Mouse (Mus musculus) forebrain, postnatal 0 days (tissue): ENCODE data around the gene Gm6685. TPM values are rescaled to one million over a fixed set of nuclear protein-coding genes. Genes with fewer than 3 reads are reported as not detected.
"Not testable (repeated sequence)": the region's sequence is repeated elsewhere in the genome, so short reads cannot be mapped to it uniquely, and the experiment has no call there.

Experiments used
- ATAC-seq: fragments of 200-750 bp; cut with Nextera tagmentation; 2 replicates; pipeline ENCODE4 v1.8.0; 2017; ENCODE audit warnings: mild to moderate bottlenecking, moderate library complexity
- DNase-seq: peaks from one replicate; pipeline ENCODE4 v3.0.0-alpha.2; 2015
- H3K27ac ChIP-seq: fragments of 300-500 bp; sonication (generic); 2 replicates; pipeline ENCODE4 v1.5.1; 2014; ENCODE audit warnings: low read depth, mild to moderate bottlenecking, antibody characterized with exemption, low read length, moderate library complexity, mixed read lengths
- H3K27me3 ChIP-seq: fragments of 300-500 bp; sonication (generic); 2 replicates; pipeline ENCODE4 v1.6.1; 2014; ENCODE audit warnings: mild to moderate bottlenecking, low read length, mixed read lengths; ENCODE audit not compliant: insufficient read depth
- H3K36me3 ChIP-seq: fragments of 300-500 bp; sonication (generic); 2 replicates; pipeline ENCODE4 v1.6.1; 2014; ENCODE audit warnings: mild to moderate bottlenecking, moderate library complexity; ENCODE audit not compliant: insufficient read depth
- H3K4me1 ChIP-seq: fragments of 300-500 bp; sonication (generic); 2 replicates; pipeline ENCODE4 v1.6.1; 2014; ENCODE audit warnings: antibody characterized with exemption; ENCODE audit not compliant: insufficient read depth
- H3K4me2 ChIP-seq: fragments of 300-500 bp; sonication (generic); 2 replicates; pipeline ENCODE4 v1.6.1; 2014; ENCODE audit warnings: low read depth, mild to moderate bottlenecking, moderate library complexity
- H3K4me3 ChIP-seq: fragments of 300-500 bp; sonication (generic); 2 replicates; pipeline ENCODE4 v1.5.1; 2014; ENCODE audit warnings: low read depth, low read length, mixed read lengths
- H3K9ac ChIP-seq: fragments of 300-500 bp; sonication (generic); 2 replicates; pipeline ENCODE4 v1.6.1; 2014; ENCODE audit warnings: mild to moderate bottlenecking
- H3K9me3 ChIP-seq: fragments of 300-500 bp; sonication (generic); 2 replicates; pipeline ENCODE4 v1.6.1; 2016; ENCODE audit warnings: low read length
- CTCF ChIP-seq: sonication (generic); IDR thresholded peaks from 2 replicates; pipeline ENCODE4 v1.5.1; 2016; ENCODE audit warnings: antibody characterized with exemption, control low read depth, low read depth
- WGBS: fragments of 180-500 bp; shearing (Covaris S2); extraction: QIAGEN DNeasy Blood & Tissue Kit; methylation state at CpG from one replicate; pipeline ENCODE4 v1.1.7; 2014; 5-methylcytosine and 5-hydroxymethylcytosine counted together
- polyA plus RNA-seq: library from polyadenylated mRNA; unstranded; fragments of >200 nt; fragmentation: Nextera tagmentation; extraction: Ambion mirVana; gene quantifications from 2 replicates; pipeline ENCODE4 v1.2.1, GENCODE M21; 2015
- total RNA-seq: library from RNA; depleted of rRNA; stranded (reverse); fragments of >200 nt; gene quantifications from 2 replicates; pipeline ENCODE4 v1.2.3, GENCODE M21; 2014; rRNA removed

Gene Gm6685
- not detected in 2 replicates for total RNA-seq
- not detected in 2 replicates for polyA plus RNA-seq

- H3K27me3 ChIP-seq, H3K36me3 ChIP-seq, H3K4me2 ChIP-seq, ATAC-seq, H3K4me3 ChIP-seq, H3K27ac ChIP-seq, H3K9ac ChIP-seq, DNase-seq, H3K9me3 ChIP-seq, H3K4me1 ChIP-seq: not testable (repeated sequence)
- 95% methylated on average over 38 of the region's 45 CpGs for WGBS
Observed at GRCm38 (mm10) chr11:28339224-28340150, at the start of gene Gm6685. Gene Gm6685, minus strand, starts transcription at chr11:28339867.

GRCm38 (mm10) chr11:28375891-28376290, 36.2 kb upstream of the Gm6685 start:
- Histone ChIP-seq H3K27me3 (no peaks in the 10 kb centered on the region), H3K9me3 (no peaks in the 10 kb centered on the region), H3K9ac (no peak overlapping the region), H3K27ac (no peak overlapping the region), H3K36me3 (no peaks in the 10 kb centered on the region), H3K4me2 (no peak overlapping the region), H3K4me3 (no peak overlapping the region), H3K4me1 (no peaks in the 10 kb centered on the region)
- DNase-seq (no peak), ATAC-seq (no peak)
- TF ChIP-seq CTCF: no peak

- no peak for TF ChIP-seq CTCF
- Histone ChIP-seq H3K4me3 (no peak overlapping the region), H3K36me3 (no peaks in the 10 kb centered on the region), H3K9me3 (no peaks in the 10 kb centered on the region), H3K27me3 (no peaks in the 10 kb centered on the region), H3K27ac (no peak overlapping the region), H3K4me1 (no peaks in the 10 kb centered on the region), H3K9ac (no peak overlapping the region), H3K4me2 (no peak overlapping the region)
- DNase-seq (no peak), ATAC-seq (no peak)
Observed at GRCm38 (mm10) chr11:28374636-28375035, 35.0 kb upstream of the Gm6685 start.

GRCm38 (mm10) chr11:28371381-28371780, 31.7 kb upstream of the Gm6685 start:
- 66% methylated on average over 5 of the region's 5 CpGs for WGBS
- not testable (repeated sequence) for ATAC-seq, H3K36me3 ChIP-seq, DNase-seq, H3K27me3 ChIP-seq, H3K4me2 ChIP-seq, H3K9ac ChIP-seq, H3K27ac ChIP-seq, H3K4me3 ChIP-seq, H3K9me3 ChIP-seq, H3K4me1 ChIP-seq

GRCm38 (mm10) chr11:28365929-28366244, 26.2 kb upstream of the Gm6685 start:
- peak overlapping the region; percentile 46 for H3K9ac ChIP-seq
- 46% methylated on average over 2 of the region's 2 CpGs for WGBS
- peak overlapping the region; percentile 36 for H3K4me3 ChIP-seq
- DNase-seq: no peak
- no peak overlapping the region for H3K27ac ChIP-seq
- TF ChIP-seq CTCF: no peak
- peak overlapping the region; percentile 63 for H3K4me2 ChIP-seq
- ATAC-seq: peak; percentile 42
- no peaks in the 10 kb centered on the region for H3K27me3 ChIP-seq
- 0 out of 2 replicates have a peak, but pooled peaks cover 3% of the 10 kb centered on the region for H3K4me1 ChIP-seq
- no peaks in the 10 kb centered on the region for H3K36me3 ChIP-seq
- no peaks in the 10 kb centered on the region for H3K9me3 ChIP-seq

GRCm38 (mm10) chr11:28365209-28365928, 25.7 kb upstream of the Gm6685 start:
- Histone ChIP-seq H3K27me3 (no peaks in the 10 kb centered on the region), H3K9ac (peak overlapping the region; percentile 46)
- TF ChIP-seq CTCF: no peak

GRCm38 (mm10) chr11:28343465-28343864, 3.8 kb upstream of the Gm6685 start:
- no peak overlapping the region for H3K4me2 ChIP-seq
- 91% methylated on average over 2 of the region's 2 CpGs for WGBS
- TF ChIP-seq CTCF: no peak
- no peaks in the 10 kb centered on the region for H3K27me3 ChIP-seq
- no peak for DNase-seq
- no peak overlapping the region for H3K9ac ChIP-seq
- H3K4me3 ChIP-seq: no peak overlapping the region
- ATAC-seq: no peak
- no peak overlapping the region for H3K27ac ChIP-seq
- no peaks in the 10 kb centered on the region for H3K4me1 ChIP-seq
- no peaks in the 10 kb centered on the region for H3K9me3 ChIP-seq
- H3K36me3 ChIP-seq: no peaks in the 10 kb centered on the region

More at GRCm38 (mm10) chr11:28365209-28365928, 25.7 kb upstream of the Gm6685 start:
- Histone ChIP-seq H3K9me3 (no peaks in the 10 kb centered on the region), H3K36me3 (no peaks in the 10 kb centered on the region), H3K4me2 (peak overlapping the region; percentile 63), H3K4me1 (0 out of 2 replicates have a peak, but pooled peaks cover 3% of the 10 kb centered on the region), H3K27ac (no peak overlapping the region), H3K4me3 (peak overlapping the region; percentile 36)
- peak; percentile 95 for ATAC-seq
- WGBS: 5% methylated on average over 26 of the region's 26 CpGs
- peak; percentile 83 for DNase-seq
